Mouse (Mus musculus) forebrain, postnatal 0 days (tissue): ENCODE measurements around the gene Pkd1l1. TPM values are rescaled to one million over a fixed set of nuclear protein-coding genes. Genes with fewer than 3 reads are reported as not detected.
A peak's percentile ranks its signal among the peaks of the same experiment; 100 is the strongest.

Experiments used
- ATAC-seq: fragments of 200-750 bp; cut with Nextera tagmentation; 2 replicates; pipeline ENCODE4 v1.8.0; 2017; ENCODE audit warnings: mild to moderate bottlenecking, moderate library complexity
- DNase-seq: peaks from one replicate; pipeline ENCODE4 v3.0.0-alpha.2; 2015
- H3K27ac ChIP-seq: fragments of 300-500 bp; sonication (generic); 2 replicates; pipeline ENCODE4 v1.5.1; 2014; ENCODE audit warnings: low read depth, mild to moderate bottlenecking, antibody characterized with exemption, low read length, moderate library complexity, mixed read lengths
- H3K27me3 ChIP-seq: fragments of 300-500 bp; sonication (generic); 2 replicates; pipeline ENCODE4 v1.6.1; 2014; ENCODE audit warnings: mild to moderate bottlenecking, low read length, mixed read lengths; ENCODE audit not compliant: insufficient read depth
- H3K36me3 ChIP-seq: fragments of 300-500 bp; sonication (generic); 2 replicates; pipeline ENCODE4 v1.6.1; 2014; ENCODE audit warnings: mild to moderate bottlenecking, moderate library complexity; ENCODE audit not compliant: insufficient read depth
- H3K4me1 ChIP-seq: fragments of 300-500 bp; sonication (generic); 2 replicates; pipeline ENCODE4 v1.6.1; 2014; ENCODE audit warnings: antibody characterized with exemption; ENCODE audit not compliant: insufficient read depth
- H3K4me2 ChIP-seq: fragments of 300-500 bp; sonication (generic); 2 replicates; pipeline ENCODE4 v1.6.1; 2014; ENCODE audit warnings: low read depth, mild to moderate bottlenecking, moderate library complexity
- H3K4me3 ChIP-seq: fragments of 300-500 bp; sonication (generic); 2 replicates; pipeline ENCODE4 v1.5.1; 2014; ENCODE audit warnings: low read depth, low read length, mixed read lengths
- H3K9ac ChIP-seq: fragments of 300-500 bp; sonication (generic); 2 replicates; pipeline ENCODE4 v1.6.1; 2014; ENCODE audit warnings: mild to moderate bottlenecking
- H3K9me3 ChIP-seq: fragments of 300-500 bp; sonication (generic); 2 replicates; pipeline ENCODE4 v1.6.1; 2016; ENCODE audit warnings: low read length
- CTCF ChIP-seq: sonication (generic); IDR thresholded peaks from 2 replicates; pipeline ENCODE4 v1.5.1; 2016; ENCODE audit warnings: antibody characterized with exemption, control low read depth, low read depth
- WGBS: fragments of 180-500 bp; shearing (Covaris S2); extraction: QIAGEN DNeasy Blood & Tissue Kit; methylation state at CpG from one replicate; pipeline ENCODE4 v1.1.7; 2014; 5-methylcytosine and 5-hydroxymethylcytosine counted together
- polyA plus RNA-seq: library from polyadenylated mRNA; unstranded; fragments of >200 nt; fragmentation: Nextera tagmentation; extraction: Ambion mirVana; gene quantifications from 2 replicates; pipeline ENCODE4 v1.2.1, GENCODE M21; 2015
- total RNA-seq: library from RNA; depleted of rRNA; stranded (reverse); fragments of >200 nt; gene quantifications from 2 replicates; pipeline ENCODE4 v1.2.3, GENCODE M21; 2014; rRNA removed

Gene Pkd1l1
- 0.23 and 0.33 TPM in 2 replicates for total RNA-seq
- 0.08 and 0.19 TPM in 2 replicates for polyA plus RNA-seq

- no peak for TF ChIP-seq CTCF
- Histone ChIP-seq H3K4me1 (no peaks in the 10 kb centered on the region), H3K9ac (no peak within 1 kb of the TSS), H3K27ac (no peak within 1 kb of the TSS), H3K27me3 (no peaks in the 10 kb centered on the region), H3K9me3 (no peaks in the 10 kb centered on the region), H3K4me3 (no peak within 1 kb of the TSS), H3K36me3 (no peaks in the 10 kb centered on the region), H3K4me2 (no peak within 1 kb of the TSS)
- WGBS: 53% methylated on average over 3 of the region's 3 CpGs
- no peak for ATAC-seq
- DNase-seq: no peak
Observed at GRCm38 (mm10) chr11:8973166-8973565, at the start of gene Pkd1l1. Gene Pkd1l1 (minus strand): TSS chr11:8973266.

DNA sequence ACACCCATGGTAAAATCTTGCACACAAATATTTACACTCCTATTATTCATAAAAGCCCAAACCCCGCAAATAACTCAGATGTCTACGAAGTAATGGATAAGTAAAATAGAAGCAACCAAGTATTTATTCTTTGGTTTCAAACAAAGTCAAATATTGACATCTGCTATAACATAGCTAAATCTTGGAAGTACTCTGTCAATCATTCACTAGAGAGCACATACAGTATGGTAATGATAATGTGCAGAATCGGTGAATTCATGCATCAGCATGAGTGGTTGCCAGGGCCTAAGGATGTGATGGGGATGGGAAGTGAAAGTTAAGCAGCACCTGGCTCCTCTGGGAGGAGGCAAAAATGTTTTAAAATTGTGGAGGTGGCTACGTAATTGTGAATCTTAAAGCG, 47.1 kb upstream of the Pkd1l1 start:
- Histone ChIP-seq H3K36me3 (no peaks in the 10 kb centered on the region), H3K27me3 (no peaks in the 10 kb centered on the region), H3K4me1 (no peaks in the 10 kb centered on the region), H3K9me3 (no peaks in the 10 kb centered on the region), H3K27ac (no peak overlapping the region), H3K4me2 (no peak overlapping the region), H3K9ac (no peak overlapping the region), H3K4me3 (no peak overlapping the region)
- ATAC-seq: no peak
- DNase-seq: no peak
- 91% methylated on average over 5 of the region's 5 CpGs for WGBS
- no peak for TF ChIP-seq CTCF

- no peak overlapping the region for H3K4me2 ChIP-seq
- H3K9me3 ChIP-seq: no peaks in the 10 kb centered on the region
- 79% methylated on average over 6 of the region's 6 CpGs for WGBS
- H3K4me1 ChIP-seq: no peaks in the 10 kb centered on the region
- H3K4me3 ChIP-seq: no peak overlapping the region
- no peaks in the 10 kb centered on the region for H3K27me3 ChIP-seq
- ATAC-seq (no peak), DNase-seq (no peak)
- no peaks in the 10 kb centered on the region for H3K36me3 ChIP-seq
- no peak for TF ChIP-seq CTCF
- no peak overlapping the region for H3K27ac ChIP-seq
- H3K9ac ChIP-seq: no peak overlapping the region
Observed at GRCm38 (mm10) chr11:9018491-9019267, 45.6 kb upstream of the Pkd1l1 start.

DNA sequence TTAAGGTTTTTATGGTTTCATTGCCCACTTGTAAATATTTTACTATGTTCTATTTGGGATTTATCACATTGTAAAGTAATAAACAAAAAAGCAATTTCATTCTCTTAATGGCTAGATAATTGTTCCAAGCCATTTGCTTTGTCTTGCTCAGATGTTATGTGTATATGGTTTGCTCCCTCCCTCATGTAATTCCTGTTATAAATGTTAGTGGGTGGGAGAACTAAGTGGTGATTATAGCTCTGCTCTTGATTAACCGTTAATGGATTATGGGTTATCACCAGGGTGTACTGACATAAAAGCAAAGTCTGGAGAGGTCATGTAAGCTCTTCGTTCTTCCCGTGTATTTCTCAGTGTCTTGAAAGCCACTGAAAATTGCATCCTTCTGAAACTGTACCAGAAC, 41.7 kb upstream of the Pkd1l1 start:
- H3K36me3 ChIP-seq: no peaks in the 10 kb centered on the region
- no peak overlapping the region for H3K4me2 ChIP-seq
- DNase-seq (no peak), ATAC-seq (no peak)
- no peak overlapping the region for H3K9ac ChIP-seq
- H3K4me1 ChIP-seq: peaks cover under 1% of the 10 kb centered on the region; the same call in 1 of the 2 replicates
- 83% methylated on average over 3 of the region's 3 CpGs for WGBS
- H3K27ac ChIP-seq: no peak overlapping the region
- no peak for TF ChIP-seq CTCF
- no peaks in the 10 kb centered on the region for H3K27me3 ChIP-seq
- H3K4me3 ChIP-seq: no peak overlapping the region
- H3K9me3 ChIP-seq: no peaks in the 10 kb centered on the region

GRCm38 (mm10) chr11:9011348-9011747, 38.3 kb upstream of the Pkd1l1 start:
- H3K9ac ChIP-seq: peak overlapping the region; percentile 59
- peaks cover 3% of the 10 kb centered on the region; the same call in 1 of the 2 replicates for H3K4me1 ChIP-seq
- H3K4me2 ChIP-seq: peak overlapping the region; percentile 76
- no peaks in the 10 kb centered on the region for H3K36me3 ChIP-seq
- no peaks in the 10 kb centered on the region for H3K9me3 ChIP-seq
- no peak for DNase-seq
- no peak for TF ChIP-seq CTCF
- H3K4me3 ChIP-seq: peak overlapping the region; percentile 57
- H3K27ac ChIP-seq: peak overlapping the region; percentile 48; the same call in 1 of the 2 replicates
- no peaks in the 10 kb centered on the region for H3K27me3 ChIP-seq
- WGBS: 2% methylated on average over 3 of the region's 3 CpGs
- no peak for ATAC-seq

DNA sequence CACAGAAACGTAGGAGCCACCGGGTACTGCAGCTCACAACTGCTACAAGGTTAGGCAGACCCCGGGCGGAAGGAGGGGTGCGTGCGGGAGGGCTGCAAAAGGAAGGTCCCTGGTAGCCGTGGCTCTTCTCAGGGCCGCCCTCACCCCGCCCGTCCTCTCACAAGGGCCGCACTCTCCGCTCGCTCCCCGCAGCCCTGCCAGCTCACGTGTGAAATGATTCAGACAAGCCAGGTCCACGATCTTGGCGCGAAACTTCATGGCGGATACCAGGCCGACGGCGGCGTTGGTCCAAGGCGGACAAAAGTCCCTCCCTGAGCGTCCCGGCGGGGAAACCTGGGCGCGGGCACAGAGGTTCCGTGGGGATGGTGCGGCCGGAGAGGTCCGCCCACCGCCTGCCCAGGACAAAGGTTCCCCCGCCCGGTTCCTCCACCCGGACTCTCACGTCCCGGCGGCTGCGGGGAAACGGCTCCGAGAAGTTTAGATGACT, 37.8 kb upstream of the Pkd1l1 start, which contains the start of gene Hus1:
Hus1 (minus strand) TSS at position 339 of the 487 bp plus-strand sequence.
- Histone ChIP-seq H3K9me3 (no peaks in the 10 kb centered on the region), H3K27me3 (no peaks in the 10 kb centered on the region), H3K4me2 (peak within 1 kb of the TSS; percentile 76), H3K9ac (peak within 1 kb of the TSS; percentile 59), H3K4me1 (peaks cover 3% of the 10 kb centered on the region; the same call in 1 of the 2 replicates), H3K27ac (peak within 1 kb of the TSS; percentile 48), H3K4me3 (peak within 1 kb of the TSS; percentile 57), H3K36me3 (no peaks in the 10 kb centered on the region)
- DNase-seq: peak; percentile 79
- peak; percentile 1; the same call in 1 of the 2 replicates for TF ChIP-seq CTCF
- ATAC-seq: peak; percentile 94
- WGBS: under 1% methylated on average over 43 of the region's 43 CpGs

GRCm38 (mm10) chr11:9010416-9010815, 37.4 kb upstream of the Pkd1l1 start:
- Histone ChIP-seq H3K9ac (peak overlapping the region; percentile 59), H3K36me3 (peaks cover under 1% of the 10 kb centered on the region; the same call in 1 of the 2 replicates), H3K27me3 (no peaks in the 10 kb centered on the region), H3K27ac (peak overlapping the region; percentile 48), H3K4me1 (peaks cover 3% of the 10 kb centered on the region; the same call in 1 of the 2 replicates), H3K9me3 (no peaks in the 10 kb centered on the region), H3K4me3 (peak overlapping the region; percentile 57), H3K4me2 (peak overlapping the region; percentile 76)
- DNase-seq (no peak), ATAC-seq (peak; percentile 71)
- no peak; the same call in 1 of the 2 replicates for TF ChIP-seq CTCF
- WGBS: under 1% methylated on average over 7 of the region's 7 CpGs
